ENCODE assay signal across 21 mouse cellular contexts in the genomic region with DNA sequence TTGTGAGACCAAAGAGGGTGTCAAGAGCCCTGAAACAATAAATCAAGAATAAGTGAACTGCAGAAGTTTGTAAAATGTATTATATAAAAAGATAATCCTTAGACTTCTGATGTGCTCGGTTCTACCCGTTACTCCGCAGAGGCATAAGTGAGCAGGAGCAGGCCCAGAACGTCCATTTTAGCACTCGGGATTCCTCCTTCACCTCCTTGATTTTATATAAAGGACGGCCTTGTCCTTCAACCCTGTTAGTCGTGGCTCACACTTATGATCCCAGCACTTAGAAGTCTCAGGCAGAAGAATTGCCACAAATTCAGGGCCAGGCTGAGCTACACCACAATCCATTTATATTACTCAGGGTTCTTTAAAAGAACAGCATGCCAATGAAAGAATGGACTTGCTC. TPM values are rescaled to one million over a fixed set of nuclear protein-coding genes. Genes with fewer than 3 reads are reported as not detected.
"Had no signal": no experiment of that assay in that cellular context is flagged by ENCODE, and none has a peak within 500 bp of the region (broad histone marks: within the 10 kb centered on the region; RNA-seq: fewer than 3 reads in every experiment).

No protein-coding gene starts in this region.

- H3K9ac ChIP-seq: neural tube, embryonic 15.5 days; stomach, embryonic 15.5 days had no signal

- DNase-seq: retina, postnatal 1 day; right cerebral cortex, adult 18-20 months; right cerebral cortex, postnatal 14 days; right cerebral cortex, postnatal 25 days; right cerebral cortex, postnatal 4 days; spleen, adult 18-20 months; thymus, adult 18-20 months; thymus, adult 2 months; thymus, postnatal 14 days; thymus, postnatal 25 days; thymus, postnatal 36 days; thymus, postnatal 4 days had no signal

- H3K27me3 ChIP-seq: neural tube, embryonic 15.5 days; stomach, embryonic 15.5 days had no signal

- H3K4me2 ChIP-seq: neural tube, embryonic 15.5 days; stomach, embryonic 15.5 days had no signal

- H3K4me3 ChIP-seq: neural tube, embryonic 15.5 days; stomach, embryonic 15.5 days had no signal

- H3K9me3 ChIP-seq: neural tube, embryonic 15.5 days; stomach, embryonic 15.5 days had no signal

- H3K27ac ChIP-seq: neural tube, embryonic 15.5 days; stomach, embryonic 15.5 days; stomach, postnatal 0 days had no signal

RNA-seq across cellular contexts. Expression of a gene that starts 22.5 kb away (rescaled TPM):
- total RNA-seq: neutrophil, adult 5-6 weeks had no signal
- polyA plus RNA-seq: neural tube, embryonic 14.5 days; neural tube, embryonic 15.5 days; spleen, adult 2 months; stomach, embryonic 14.5 days; stomach, embryonic 15.5 days; stomach, embryonic 16.5 days; testis, adult 2 months had no signal
